Mouse (Mus musculus) urinary bladder, postnatal 25 days (tissue): ENCODE data around the gene D430041D05Rik.

Experiments
- DNase-seq: peaks from one replicate; pipeline ENCODE4 v3.0.0; 2022; ENCODE audit warnings: low spot score

D430041D05Rik gene

DNA sequence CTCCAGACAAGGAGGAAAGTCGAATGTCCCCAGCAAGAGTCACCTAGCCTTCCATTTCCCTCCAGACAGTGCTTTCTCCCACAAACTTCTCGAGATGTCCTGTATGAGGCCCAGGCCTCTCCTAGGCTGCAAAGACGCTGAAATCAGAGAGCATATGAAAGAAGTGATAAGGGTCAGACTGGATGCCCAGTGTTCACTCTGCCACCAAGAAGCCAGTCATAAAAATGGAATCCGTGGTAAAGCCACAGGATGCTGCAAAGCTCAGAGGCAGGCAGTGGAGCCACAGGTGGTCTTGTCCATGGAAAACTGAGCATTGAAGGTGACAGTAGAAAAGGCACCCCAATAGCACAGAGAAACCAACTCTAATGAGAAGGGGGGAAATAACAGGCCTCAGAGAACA is 2.9 kb downstream of the D430041D05Rik start:
- no peak for DNase-seq

DNA sequence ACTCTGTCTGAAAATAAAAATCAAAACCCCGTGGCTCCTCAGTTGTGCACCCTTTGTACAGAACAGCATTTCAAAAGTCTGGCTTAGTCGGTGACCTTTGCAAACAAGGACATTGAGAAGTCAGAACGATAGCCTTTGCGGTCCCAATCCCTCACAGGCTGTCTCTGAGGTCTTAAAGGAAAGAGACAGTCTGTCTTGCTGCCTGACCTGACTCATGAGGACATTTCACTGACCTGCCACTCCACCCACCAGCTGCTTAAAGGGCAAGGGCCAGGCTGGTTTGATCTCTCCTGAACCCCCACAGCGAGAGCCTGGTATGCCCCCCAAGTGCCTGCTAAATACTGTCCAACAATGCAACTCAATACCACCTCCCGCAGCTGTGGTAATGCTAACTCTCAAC is 6.8 kb downstream of the D430041D05Rik start:
- DNase-seq, result no peak

DNA sequence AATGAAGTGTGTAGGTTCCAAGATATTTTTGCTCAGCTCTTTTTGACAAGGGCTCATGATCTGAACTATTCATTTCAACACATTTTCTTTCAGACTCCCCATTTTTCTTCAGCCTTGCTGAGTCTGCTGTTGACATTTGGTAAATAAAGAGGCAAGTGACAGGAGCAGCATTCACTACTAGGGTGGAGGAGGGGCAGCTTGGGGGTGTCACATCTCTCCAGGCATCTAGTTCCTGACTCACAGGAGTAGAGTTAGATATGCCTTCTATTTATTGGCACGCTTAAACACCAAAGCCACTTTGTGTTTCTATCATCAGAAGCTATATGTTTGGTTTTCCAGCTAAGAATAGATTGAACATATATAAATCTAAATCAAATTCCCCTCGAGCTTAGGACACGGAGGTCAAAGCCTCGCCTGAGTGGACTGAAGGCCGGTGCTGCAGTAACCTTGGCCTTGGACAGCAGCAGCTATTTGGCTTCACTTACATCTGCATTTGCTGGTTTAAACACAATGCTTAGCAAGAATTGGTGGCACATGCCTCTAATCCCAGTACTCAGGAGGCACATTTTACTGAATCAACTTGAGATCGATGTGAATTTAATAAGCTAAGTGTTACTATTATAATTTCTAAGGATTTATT is 12.0 kb downstream of the D430041D05Rik start:
- no peak for DNase-seq

DNA sequence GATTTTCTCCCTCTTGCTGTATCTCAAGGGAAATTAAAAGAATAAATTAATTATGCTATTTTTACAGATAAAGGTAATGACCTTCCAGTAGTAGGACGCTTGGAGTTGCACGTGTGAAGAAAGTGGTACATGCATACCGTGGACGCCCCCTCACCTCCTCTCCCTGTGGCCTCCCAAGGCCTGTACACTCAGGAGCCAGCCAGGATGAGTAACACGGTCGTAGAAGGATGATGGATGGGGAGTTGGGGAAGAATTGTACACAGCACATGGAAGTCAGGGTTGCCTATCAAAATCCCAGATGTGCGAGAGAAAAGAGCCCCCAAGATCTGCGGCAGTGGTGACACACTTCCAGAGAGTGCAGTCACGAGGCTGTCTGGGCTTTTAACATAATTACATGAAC is 14.9 kb downstream of the D430041D05Rik start:
- DNase-seq, result no peak

DNA sequence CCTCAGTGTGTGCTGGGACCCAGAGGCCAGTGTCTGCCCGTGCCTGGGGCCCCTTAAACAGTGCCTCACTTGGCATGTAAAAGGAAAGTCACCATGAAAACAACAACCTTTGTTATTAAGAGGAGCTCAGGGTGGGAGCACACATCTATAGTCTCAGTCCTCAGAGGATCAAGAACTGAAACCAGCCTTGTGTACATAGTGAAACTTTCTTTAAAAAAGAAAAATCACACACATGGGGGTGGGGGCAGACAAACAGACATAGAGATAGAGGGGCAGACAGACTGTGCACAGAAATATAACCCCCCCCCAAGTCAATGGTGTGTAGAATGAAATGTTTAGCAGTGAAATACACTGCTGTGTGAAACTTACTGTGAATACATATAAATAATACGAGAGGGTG is 16.0 kb downstream of the D430041D05Rik start:
- no peak for DNase-seq

DNA sequence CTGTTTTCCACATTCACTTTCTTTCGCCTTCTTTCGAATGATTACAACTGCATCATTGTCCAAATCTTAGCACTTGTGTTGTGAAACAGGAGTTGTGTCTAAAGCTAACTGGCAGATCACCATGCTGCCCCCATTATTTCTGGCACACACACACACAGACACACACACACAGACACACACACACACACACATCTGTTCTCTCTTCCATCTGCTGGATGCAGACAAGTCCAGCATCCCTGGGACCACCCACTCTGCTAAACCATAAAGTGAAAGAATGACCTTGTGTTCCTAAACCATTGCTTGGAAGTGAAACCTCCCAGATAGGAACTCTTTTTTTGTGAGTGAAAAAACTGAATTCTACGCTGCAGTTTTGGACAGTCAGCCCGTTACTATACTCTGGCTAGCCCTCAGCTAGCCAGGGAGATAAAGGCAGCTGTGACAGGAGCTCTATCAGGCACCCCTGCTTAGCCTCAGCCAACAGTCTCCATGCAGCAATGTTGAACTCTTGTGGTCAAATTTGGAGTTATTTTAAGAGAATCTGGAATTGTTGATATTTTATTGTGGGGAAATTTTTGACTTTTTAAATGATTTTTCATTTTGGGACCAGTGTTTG is 18.0 kb downstream of the D430041D05Rik start:
- no peak for DNase-seq

DNA sequence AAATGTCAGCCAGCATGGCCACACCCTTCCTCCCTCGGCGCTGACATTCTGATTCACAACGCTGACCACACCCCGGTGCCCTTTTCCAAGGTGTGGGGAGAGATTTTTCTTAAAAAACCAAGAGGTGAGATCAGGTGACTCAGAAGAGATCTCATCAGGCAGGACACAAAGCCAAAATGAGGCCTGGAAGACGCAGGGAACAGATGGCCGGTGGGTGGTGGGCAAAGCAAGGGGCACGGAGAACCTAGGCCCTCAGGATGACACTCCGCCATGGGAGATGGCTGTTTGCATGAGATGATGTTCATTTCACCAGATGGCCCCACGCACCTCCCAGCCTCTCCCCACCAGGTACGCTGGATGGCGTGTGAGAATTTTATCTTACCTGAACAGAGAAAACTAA is 21.6 kb downstream of the D430041D05Rik start:
- DNase-seq, result no peak

DNA sequence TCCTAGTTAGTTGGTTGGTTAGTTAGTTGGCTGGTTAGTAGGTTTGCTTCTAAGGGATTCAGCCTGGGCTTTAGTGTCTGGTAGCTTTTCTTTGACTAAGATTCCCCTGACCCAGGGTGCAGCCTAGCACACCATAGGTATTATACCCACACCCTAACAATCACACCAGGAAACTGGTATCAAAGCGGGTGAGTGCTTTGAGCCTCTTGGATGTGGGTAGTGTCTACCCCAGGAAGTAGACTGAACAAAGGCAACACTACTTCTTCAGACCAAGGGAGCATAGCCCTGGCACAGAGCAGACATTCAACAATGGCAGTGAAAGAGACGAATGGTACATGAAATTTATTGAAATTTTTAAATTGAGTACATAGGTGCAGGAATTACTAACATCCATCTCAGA is 24.9 kb downstream of the D430041D05Rik start:
- no peak for DNase-seq

DNA sequence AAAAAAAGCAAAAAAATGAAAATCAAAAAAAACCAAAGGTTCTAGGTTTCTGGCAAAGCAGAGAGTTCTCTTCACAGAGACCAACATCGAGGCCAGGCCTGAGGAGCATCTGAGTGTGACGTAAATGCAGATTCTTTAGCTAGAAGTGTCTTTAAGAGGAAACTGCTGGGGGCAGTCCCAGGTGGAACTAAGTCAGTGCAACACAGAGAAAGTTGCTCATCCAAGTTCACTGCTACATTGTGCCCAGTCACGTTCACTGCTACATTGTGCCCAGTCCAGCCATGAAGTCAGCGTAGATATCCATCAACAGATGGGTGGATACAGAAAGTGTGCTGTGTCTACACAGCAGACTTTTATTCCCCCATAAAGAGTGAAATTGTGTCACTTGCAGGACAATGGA is 27.2 kb downstream of the D430041D05Rik start:
- no peak for DNase-seq

DNA sequence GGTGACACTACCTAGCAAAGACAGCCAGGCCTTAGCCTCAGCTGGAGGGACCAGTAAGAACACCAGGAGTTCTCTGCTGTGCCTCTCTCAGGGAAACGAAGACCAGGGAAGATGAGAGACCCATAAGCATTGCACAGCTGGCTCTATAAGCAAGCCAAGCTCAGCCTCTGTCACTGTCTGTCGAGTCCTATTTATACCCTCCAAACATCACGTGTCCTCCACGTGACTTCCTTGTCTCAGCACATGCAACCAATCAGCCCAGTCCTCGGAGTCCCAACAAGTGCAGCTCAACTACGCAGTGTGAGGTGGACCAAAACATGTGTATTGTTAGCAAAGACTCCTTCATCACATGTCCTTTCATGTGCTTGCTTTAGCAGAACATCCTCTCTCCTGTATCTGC is 28.0 kb downstream of the D430041D05Rik start:
- DNase-seq, result no peak

DNA sequence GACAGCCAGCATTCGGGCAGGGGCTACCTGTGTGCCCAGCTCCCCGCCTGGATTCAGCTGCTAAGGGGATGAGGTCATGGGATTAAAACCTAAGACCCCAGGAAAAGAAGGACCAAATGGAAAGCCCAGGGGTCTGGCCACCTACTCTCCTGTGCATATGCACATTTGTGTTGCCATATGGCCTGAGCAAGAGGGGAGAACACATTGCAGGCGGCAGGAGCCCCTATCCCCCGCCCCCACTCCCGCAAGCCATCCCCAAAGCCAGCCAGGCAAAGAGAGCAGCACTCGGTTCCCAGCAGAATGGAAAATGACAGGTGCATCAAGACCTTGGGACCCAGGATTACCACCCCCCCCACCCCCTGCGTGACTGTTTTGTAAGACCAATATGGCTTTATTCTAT is 31.5 kb downstream of the D430041D05Rik start:
- DNase-seq, result no peak

DNA sequence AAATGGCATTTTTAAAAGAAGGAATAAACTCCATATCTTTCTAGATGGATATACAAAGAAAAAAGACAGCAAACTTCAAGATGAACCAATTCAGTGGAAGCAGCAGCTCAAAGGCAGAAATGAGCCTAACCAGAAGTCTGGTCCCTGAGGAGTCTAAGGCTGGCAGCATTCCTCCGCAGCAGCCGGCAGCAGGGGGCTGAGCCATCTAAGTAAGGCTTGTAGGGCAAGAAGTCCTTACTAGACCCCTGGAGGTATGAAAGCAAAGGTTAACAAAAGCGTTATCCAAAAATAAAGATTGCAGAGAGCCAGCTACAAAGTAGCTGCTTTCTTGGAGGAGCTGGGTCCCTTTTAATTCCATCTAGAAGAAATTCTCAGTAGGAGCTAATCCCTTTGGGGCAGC is 32.0 kb downstream of the D430041D05Rik start:
- no peak for DNase-seq

DNA sequence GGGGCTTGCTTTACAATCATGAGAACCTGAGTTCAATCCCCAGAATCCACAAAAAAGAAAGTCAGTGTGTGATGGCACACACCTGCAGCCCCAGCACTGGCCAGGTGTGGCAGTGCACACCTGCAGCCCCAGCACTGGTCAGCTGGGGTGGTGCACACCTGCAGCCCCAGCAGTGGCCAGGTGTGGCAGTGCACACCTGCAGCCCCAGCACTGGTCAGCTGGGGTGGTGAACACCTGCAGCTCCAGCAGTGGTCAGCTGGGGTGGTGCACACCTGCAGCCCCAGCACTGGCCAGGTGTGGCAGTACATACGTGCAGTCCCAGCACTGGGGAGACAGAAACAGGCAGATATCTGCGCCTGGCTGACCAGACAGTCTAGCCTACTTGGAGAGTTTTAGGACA is 32.8 kb downstream of the D430041D05Rik start:
- DNase-seq, result no peak

DNA sequence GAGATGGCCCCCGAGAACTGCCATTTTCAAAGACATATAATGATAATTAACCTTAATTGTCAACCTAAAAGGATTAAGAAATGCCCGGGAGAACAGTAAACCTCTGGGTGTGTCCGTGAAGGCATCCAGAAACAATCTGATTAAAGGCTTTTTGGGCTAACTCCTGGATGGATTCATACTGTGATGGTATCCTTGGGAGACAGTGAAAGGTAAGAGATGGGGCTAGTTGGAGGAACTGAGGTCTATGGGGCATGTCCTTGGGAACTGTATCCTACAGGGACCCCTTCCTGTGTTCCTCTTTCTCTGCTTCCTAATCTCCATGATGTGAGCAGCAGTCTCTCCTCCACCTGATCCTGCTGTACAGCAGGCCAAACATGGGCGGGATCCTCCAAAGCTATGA is 38.7 kb downstream of the D430041D05Rik start:
- DNase-seq, result no peak

DNA sequence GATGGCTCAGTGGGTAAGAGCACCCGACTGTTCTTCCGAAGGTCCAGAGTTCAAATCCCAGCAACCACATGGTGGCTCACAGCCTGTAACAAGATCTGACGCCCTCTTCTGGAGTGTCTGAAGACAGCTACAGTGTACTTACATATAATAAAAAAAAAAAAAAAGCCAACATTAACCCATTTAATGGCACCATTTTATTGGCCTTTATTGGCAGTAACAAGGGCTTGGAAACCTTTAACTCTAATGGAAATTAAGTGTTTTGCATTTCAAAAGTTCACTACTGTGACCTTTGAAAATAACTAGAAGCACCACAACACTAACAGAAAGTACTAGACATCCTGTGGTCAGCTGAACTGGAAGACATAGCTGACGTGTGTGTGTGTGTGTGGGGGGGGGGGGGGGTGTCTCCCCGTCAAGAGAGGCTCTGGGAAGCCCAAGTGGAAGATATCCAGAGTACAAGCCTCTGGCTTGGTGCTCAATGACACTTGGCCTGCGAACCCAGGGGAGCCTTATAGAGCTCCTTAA is 39.1 kb downstream of the D430041D05Rik start:
- no peak for DNase-seq

DNA sequence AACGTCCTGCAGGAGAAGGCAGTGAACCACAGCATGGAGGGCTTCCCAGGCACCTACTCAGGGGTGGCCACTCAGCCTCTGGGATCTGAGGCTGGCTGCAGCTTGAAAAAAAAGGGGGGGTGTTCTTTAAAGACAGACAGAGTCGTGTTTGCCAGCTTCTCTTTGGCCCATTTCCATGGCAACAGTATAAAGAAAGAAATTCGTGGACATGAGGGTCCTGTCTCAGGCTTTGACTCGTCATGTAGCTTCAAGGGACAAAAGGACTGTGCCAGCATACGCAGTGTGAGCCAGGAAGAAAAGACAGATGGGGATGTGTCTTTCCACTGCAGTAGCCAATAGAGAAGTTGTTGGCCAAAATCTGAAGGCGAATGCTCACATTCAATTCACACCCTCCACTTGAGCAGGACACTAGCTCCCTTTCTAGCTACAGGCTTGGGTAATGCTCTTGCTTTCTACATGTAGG is 42.9 kb downstream of the D430041D05Rik start:
- no peak for DNase-seq

DNA sequence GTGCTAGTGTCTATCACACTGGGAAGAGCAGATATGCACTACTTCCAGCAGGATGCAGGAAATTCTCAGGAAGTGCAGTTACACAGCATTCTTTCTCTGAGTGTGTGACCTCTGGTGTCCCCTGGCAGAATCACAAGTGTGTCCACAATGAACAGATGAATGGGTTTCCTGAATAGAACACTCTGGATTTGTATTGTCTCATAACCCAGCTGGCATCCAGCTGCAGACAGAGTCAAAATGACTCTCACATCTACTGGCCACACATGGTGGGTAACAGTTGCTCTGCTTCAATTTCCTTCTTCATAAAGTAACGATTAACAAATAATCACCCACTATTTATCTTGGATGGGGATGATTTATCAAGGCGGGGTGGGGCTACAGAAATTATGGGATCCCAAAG is 43.5 kb downstream of the D430041D05Rik start:
- DNase-seq, result no peak

DNA sequence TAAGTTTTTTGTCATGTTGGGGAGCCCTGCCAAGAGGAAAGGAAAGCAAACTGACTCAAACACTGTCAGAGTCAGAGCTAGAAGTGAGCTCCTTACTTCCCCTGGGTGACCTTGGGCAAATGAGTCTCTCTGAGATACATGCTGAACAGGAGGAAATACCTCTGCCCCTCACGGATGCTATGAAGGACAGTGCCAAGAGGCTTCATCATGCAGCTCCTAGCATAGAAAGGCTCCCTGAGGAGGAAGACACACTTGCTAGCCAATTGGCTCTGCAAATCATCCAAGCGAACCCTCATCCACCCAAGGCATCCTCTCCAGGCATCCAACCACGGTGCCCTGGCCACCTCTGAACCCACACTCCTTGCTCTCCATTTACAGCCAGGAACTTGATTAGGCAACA is 51.5 kb downstream of the D430041D05Rik start:
- DNase-seq, result no peak

DNA sequence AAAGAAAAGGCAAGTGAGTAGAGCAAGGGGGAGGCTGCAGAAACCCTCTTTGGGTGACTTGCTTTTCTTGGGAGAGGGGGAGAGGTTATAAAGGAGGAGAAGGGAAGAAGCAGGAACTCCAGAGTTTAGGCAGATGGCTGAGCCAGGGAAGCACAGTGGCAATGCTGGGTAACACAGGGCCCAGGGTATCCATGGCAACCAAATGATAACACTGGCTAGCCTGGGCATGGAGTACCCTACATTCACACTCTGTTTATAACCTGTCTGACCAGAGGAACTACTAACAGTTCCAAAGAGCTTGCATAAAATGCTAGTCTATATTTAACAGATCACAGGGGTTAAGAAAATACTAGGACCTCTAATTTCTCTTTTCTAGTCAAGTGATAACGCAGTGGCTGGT is 51.9 kb downstream of the D430041D05Rik start:
- DNase-seq, result no peak

DNA sequence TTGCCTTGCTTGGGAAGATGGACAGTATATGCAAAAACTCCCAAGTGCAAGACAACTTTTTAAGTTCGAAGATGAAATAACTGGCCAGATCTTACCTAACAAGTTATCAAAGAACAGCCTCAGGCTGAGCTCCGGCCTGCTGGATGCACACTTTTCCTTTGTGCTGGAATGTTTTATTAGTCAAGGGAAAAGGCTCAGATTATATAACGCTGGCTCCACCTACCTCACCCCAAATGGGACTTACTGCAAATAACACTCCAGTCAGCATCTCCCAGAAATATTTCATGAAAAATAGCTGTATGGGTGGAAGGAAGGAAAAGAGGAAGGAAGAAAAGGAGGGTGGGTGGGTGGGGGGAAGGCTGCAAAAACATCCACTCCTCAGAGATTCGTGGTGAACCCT is 54.3 kb downstream of the D430041D05Rik start:
- no peak for DNase-seq

DNA sequence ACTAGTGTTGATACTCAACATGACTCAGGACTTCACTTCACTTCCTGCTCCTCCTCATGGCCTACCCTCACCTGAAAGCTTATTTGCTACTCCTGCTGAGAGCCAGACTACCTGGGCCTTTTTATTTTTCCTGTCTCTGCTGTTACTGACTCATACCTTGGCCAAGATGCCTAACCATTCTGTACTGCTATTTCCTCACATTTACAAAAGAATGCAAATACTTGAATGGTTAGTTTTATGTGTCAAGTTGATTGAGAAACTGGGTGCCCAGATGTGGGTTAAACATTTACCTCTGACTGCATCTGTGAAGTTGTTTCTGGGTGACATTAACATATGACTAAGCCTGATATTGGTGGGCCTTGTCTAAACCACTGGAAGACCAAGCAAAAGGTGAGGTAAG is 56.7 kb downstream of the D430041D05Rik start:
- DNase-seq, result no peak

DNA sequence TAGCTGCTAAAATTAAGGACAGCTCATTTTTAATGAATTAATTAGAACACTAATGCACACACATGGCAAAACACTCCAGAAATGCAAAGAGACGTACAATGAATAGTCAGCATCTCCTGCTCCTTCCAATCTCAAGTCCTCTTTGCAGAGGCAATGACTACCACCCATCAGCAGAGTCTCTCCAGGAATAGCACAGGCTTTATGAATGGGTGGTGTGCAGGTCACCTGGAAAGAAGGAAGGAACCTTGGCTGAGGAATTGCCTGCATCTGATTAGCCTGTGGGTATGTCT is 58.7 kb downstream of the D430041D05Rik start:
- DNase-seq, result no peak

DNA sequence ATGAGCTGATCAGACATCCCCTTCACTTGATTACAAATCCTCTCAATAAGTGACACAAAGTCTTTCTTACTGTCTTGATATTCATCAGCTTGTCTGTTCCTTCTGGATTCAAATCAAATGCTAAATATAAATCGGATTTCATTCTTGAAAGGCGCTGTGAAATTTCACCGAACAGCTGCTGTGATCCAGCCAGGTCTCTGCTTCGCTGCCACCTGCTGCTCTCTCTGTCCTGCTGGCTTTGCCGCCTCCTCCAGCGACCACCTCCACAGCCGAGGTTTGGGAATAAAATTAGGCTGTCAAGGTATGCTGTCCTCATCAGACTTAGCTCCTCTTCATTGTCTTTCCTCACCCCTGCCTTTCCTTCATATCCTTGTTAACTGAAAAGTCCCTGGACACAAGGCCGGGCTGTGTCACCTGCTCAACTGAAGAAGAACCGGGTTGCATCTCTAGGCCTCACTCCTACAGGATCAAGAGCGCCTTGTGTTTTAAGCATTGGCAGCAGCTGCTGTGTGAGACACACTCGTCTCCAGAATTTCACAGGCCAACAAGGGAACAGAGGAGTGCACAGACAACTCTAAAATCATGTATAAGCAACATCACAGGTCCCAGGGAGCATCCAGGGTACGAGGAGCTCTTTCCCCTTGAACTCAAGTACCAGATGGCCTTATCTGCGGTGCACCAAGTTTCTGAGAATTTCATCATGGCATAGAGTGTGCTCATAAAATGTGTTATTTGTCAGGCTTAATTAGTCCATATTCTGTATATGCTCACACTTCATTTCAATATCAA is 59.2 kb downstream of the D430041D05Rik start:
- DNase-seq, result no peak
